Mouse (Mus musculus) thymus, adult 2 months (tissue): Measurements from ENCODE around the gene Sass6. TPM values are rescaled to one million over a fixed set of nuclear protein-coding genes. Genes with fewer than 3 reads are reported as not detected.
"Not testable (repeated sequence)": the region's sequence is repeated elsewhere in the genome, so short reads cannot be mapped to it uniquely, and the experiment has no call there.

Experiments
- DNase-seq: peaks from one replicate; pipeline ENCODE4 v3.0.0; 2021
- H3K27ac ChIP-seq: fragments of 200-500 bp; 2 replicates; pipeline ENCODE4 v1.5.1; 2012; ENCODE audit warnings: low read length, control low read depth; ENCODE audit not compliant: control insufficient read depth, insufficient read depth
- H3K27me3 ChIP-seq: fragments of 200-500 bp; 2 replicates; pipeline ENCODE4 v1.6.1; 2012; ENCODE audit warnings: mild to moderate bottlenecking, low read length, moderate library complexity, mixed read lengths; ENCODE audit not compliant: control insufficient read depth, insufficient read depth
- H3K36me3 ChIP-seq: fragments of 200-500 bp; 2 replicates; pipeline ENCODE4 v1.6.1; 2012; ENCODE audit warnings: mild to moderate bottlenecking, low read length, moderate library complexity; ENCODE audit not compliant: control insufficient read depth, insufficient read depth
- H3K4me1 ChIP-seq: fragments of 200-500 bp; replicated peaks from 2 replicates; pipeline ENCODE4 v1.6.1; 2012; ENCODE audit warnings: low read length; ENCODE audit not compliant: control insufficient read depth, insufficient read depth
- H3K4me3 ChIP-seq: fragments of 200-500 bp; 2 replicates; pipeline ENCODE4 v1.5.1; 2012; ENCODE audit warnings: mild to moderate bottlenecking, low read length, control low read depth, moderate library complexity; ENCODE audit not compliant: control insufficient read depth, insufficient read depth
- CTCF ChIP-seq: fragments of 200-500 bp; IDR thresholded peaks from 2 replicates; pipeline ENCODE4 v1.5.1; 2012; ENCODE audit warnings: mild to moderate bottlenecking, control low read depth, low read length, moderate library complexity, borderline replicate concordance; ENCODE audit not compliant: control insufficient read depth, poor library complexity, insufficient read depth; ENCODE audit errors: extremely low read depth
- POLR2A ChIP-seq: fragments of 200-500 bp; IDR thresholded peaks from 2 replicates; pipeline ENCODE4 v1.6.1; 2012; ENCODE audit warnings: mild to moderate bottlenecking, low read length, control low read depth, moderate library complexity; ENCODE audit not compliant: control insufficient read depth, poor library complexity, insufficient read depth; ENCODE audit errors: extremely low read depth
- WGBS: fragments of 180-500 bp; shearing (Covaris S2); methylation state at CpG from one replicate; pipeline ENCODE4 v1.1.7; 2018; 5-methylcytosine and 5-hydroxymethylcytosine counted together
- polyA plus RNA-seq: library from polyadenylated mRNA; depleted of rRNA; stranded (reverse); fragments of >200 nt; gene quantifications from 2 replicates; pipeline ENCODE4 v1.2.3, GENCODE M21; 2012

Gene Sass6
- polyA plus RNA-seq, 1 experiment = 7.6 TPM

- no peak for TF ChIP-seq POLR2A
- WGBS = 76% methylated on average over 5 of the region's 5 CpGs
- Histone ChIP-seq H3K4me3 (no peak overlapping the region), H3K4me1 (no peaks in the 10 kb centered on the region; the same call in 1 of the 2 replicates), H3K27me3 (no peaks in the 10 kb centered on the region), H3K36me3 (peaks cover 3% of the 10 kb centered on the region; the same call in 1 of the 2 replicates), H3K27ac (no peak overlapping the region)
- DNase-seq = no peak
Measured at GRCm38 (mm10) chr3:116653278-116653945, 58.6 kb downstream of the Sass6 start.

GRCm38 (mm10) chr3:116654051-116654450 is 59.3 kb downstream of the Sass6 start:
- WGBS = 95% methylated on average over 11 of the region's 11 CpGs
- not testable (repeated sequence) for H3K36me3 ChIP-seq, H3K27ac ChIP-seq, H3K4me1 ChIP-seq, DNase-seq, H3K27me3 ChIP-seq, H3K4me3 ChIP-seq

- H3K36me3 ChIP-seq = no peaks in the 10 kb centered on the region
- H3K27ac ChIP-seq = no peak overlapping the region
- TF ChIP-seq CTCF = no peak
- TF ChIP-seq POLR2A = no peak
- DNase-seq = no peak
- 92% methylated on average over 7 of the region's 7 CpGs for WGBS
- peaks cover 13% of the 10 kb centered on the region; the same call in 1 of the 2 replicates for H3K4me1 ChIP-seq
- no peaks in the 10 kb centered on the region for H3K27me3 ChIP-seq
- no peak overlapping the region for H3K4me3 ChIP-seq
Measured at GRCm38 (mm10) chr3:116656184-116656965, 61.6 kb downstream of the Sass6 start.

DNA sequence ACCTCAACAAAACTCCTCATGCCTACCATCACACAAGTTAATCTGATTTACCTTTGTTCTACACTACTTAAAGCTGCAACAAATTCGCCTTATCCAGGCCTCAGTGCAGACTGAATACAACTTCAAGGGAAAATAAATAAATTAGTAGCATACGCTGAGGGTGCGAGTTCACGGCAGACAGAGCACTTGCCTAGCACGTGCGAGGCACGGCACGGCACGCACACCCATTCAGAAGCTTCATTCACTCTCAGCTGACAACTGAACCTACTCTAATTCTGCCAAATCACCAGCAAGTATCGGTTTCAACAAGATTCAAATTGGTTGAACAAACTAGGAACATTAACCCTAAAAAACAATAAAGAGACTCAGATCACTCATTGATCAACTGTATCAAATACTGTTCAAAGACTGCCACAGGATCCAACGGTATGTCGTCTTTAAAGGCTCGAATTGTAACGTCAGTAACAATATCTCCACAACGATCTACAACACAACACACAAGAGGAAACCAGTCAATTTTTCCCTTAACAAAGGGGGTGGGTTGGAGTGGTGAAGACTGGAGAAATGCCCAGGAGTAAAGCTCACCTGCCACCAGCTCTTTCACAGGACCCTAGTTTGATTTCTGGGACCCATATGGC is 64.3 kb downstream of the Sass6 start:
- no peak for DNase-seq
- Histone ChIP-seq H3K27me3 (no peaks in the 10 kb centered on the region), H3K36me3 (no peaks in the 10 kb centered on the region), H3K4me1 (peaks cover 13% of the 10 kb centered on the region; the same call in 1 of the 2 replicates), H3K4me3 (no peak overlapping the region), H3K27ac (no peak overlapping the region)
- TF ChIP-seq POLR2A (no peak), CTCF (no peak)
- WGBS = 62% methylated on average over 15 of the region's 15 CpGs

DNA sequence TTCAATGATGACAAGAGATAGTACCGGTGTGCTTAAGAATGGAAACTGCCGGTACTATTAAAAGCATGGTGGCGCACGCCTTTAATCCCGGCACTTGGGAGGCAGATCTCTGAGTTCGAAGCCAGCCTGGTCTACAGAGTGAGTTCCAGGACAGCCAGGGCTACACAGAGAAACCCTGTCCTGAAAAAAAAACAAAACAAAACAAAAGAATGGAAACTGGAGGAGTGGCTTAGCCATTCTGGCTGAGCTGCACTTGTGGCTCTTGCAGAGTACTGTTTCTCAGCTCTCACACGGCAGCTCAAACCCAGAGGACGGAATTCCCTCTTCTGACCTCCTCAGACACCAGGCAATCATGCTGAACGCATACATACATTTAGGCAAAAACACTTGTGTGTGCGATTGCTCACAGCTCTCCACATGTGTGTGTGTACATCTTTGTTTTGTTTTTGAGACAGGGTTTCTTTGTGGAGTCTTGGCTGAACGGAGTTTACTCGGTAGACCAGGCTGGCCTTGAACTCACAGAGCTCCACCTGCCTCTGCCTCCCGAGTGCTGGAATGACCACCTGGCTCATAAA is 65.2 kb downstream of the Sass6 start:
- WGBS = 90% methylated on average over 13 of the region's 13 CpGs
- no peak overlapping the region for H3K27ac ChIP-seq
- no peaks in the 10 kb centered on the region for H3K27me3 ChIP-seq
- TF ChIP-seq CTCF (no peak), POLR2A (no peak)
- H3K36me3 ChIP-seq = no peaks in the 10 kb centered on the region
- no peak overlapping the region for H3K4me3 ChIP-seq
- no peak for DNase-seq
- H3K4me1 ChIP-seq = peaks cover 13% of the 10 kb centered on the region; the same call in 1 of the 2 replicates

DNA sequence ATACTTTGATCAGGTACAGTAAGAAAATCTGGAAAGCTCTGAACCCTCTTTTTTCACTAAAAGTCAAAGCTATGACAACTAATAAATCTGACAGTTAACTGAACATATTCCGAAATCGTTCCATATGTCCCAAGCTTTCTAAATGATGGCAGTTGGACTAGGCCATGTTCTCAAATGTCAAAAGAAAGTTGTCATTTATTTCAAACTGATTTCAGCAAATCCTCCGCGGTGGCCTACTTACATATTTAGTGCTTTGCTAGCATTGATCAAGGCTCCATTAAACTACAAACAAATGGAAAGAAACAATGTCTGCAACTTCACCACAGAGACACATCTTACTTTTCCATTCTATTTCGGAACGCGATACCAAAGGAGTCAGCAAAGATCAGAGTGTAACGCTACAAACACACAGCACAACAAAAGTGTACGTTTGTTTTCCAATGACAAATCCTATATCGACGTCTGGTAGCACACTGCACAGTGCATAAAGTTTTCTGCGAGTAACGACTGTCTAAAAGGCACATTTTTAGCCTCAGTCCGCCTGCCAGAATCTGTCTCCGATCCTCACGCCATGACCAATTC is 66.6 kb downstream of the Sass6 start:
- no peaks in the 10 kb centered on the region for H3K27me3 ChIP-seq
- H3K27ac ChIP-seq = no peak overlapping the region; the same call in 1 of the 2 replicates
- peaks cover 13% of the 10 kb centered on the region; the same call in 1 of the 2 replicates for H3K4me1 ChIP-seq
- TF ChIP-seq CTCF (no peak), POLR2A (no peak)
- WGBS = 6% methylated on average over 16 of the region's 16 CpGs
- no peaks in the 10 kb centered on the region for H3K36me3 ChIP-seq
- DNase-seq = no peak
- H3K4me3 ChIP-seq = peak overlapping the region; percentile 89
